Mouse (Mus musculus) heart, adult 2 months (tissue): ENCODE data around the gene Tfap4.

Source experiments
- CTCF ChIP-seq: fragments of 200-600 bp; IDR thresholded peaks from 2 replicates; pipeline ENCODE4 v1.8.1; 2022; ENCODE audit warnings: antibody characterized with exemption, mild to moderate bottlenecking, moderate library complexity
- POLR2A ChIP-seq: fragments of 200-500 bp; IDR thresholded peaks from 2 replicates; pipeline ENCODE4 v1.6.1; 2011; ENCODE audit warnings: mild to moderate bottlenecking, low read depth, low read length, control low read depth; ENCODE audit not compliant: insufficient read depth

GRCm38 (mm10) chr16:4603453-4603837, 43.8 kb upstream of the Tfap4 start:
- TF ChIP-seq CTCF = no peak
- no peak for TF ChIP-seq POLR2A
